Mouse (Mus musculus) liver, embryonic 11.5 days (tissue): ENCODE results near the gene Tcp11l2. TPM values are rescaled to one million over a fixed set of nuclear protein-coding genes. Genes with fewer than 3 reads are reported as not detected.

ENCODE experiments used
- ATAC-seq: fragments of 200-750 bp; cut with Nextera tagmentation; replicated peaks from 2 replicates; pipeline ENCODE4 v1.8.0; 2017; ENCODE audit warnings: moderate number of reproducible peaks, mild to moderate bottlenecking, moderate TSS enrichment, moderate library complexity; ENCODE audit not compliant: low FRiP score
- DNase-seq: peaks from one replicate; pipeline ENCODE4 v3.0.0-alpha.2; 2017; ENCODE audit warnings: low spot score
- H3K27ac ChIP-seq: fragments of 300-500 bp; sonication (generic); 2 replicates; pipeline ENCODE4 v1.5.1; 2014; ENCODE audit warnings: mild to moderate bottlenecking, low read depth, low read length, control low read depth
- H3K27me3 ChIP-seq: fragments of 300-500 bp; sonication (generic); replicated peaks from 2 replicates; pipeline ENCODE4 v1.6.1; 2014; ENCODE audit warnings: low read length, mixed read lengths; ENCODE audit not compliant: control insufficient read depth, insufficient read depth
- H3K36me3 ChIP-seq: fragments of 300-500 bp; sonication (generic); 2 replicates; pipeline ENCODE4 v1.6.1; 2014; ENCODE audit warnings: mild to moderate bottlenecking, low read length, moderate library complexity, mixed read lengths; ENCODE audit not compliant: control insufficient read depth, insufficient read depth
- H3K4me1 ChIP-seq: fragments of 300-500 bp; sonication (generic); replicated peaks from 2 replicates; pipeline ENCODE4 v1.6.1; 2014; ENCODE audit warnings: low read length, mixed read lengths; ENCODE audit not compliant: control insufficient read depth, insufficient read depth
- H3K4me2 ChIP-seq: fragments of 300-500 bp; sonication (generic); 2 replicates; pipeline ENCODE4 v1.6.1; 2014; ENCODE audit warnings: mild to moderate bottlenecking, control low read depth, moderate library complexity
- H3K4me3 ChIP-seq: fragments of 300-500 bp; sonication (generic); 2 replicates; pipeline ENCODE4 v1.5.1; 2014; ENCODE audit warnings: low read depth, low read length, control low read depth
- H3K9ac ChIP-seq: fragments of 300-500 bp; sonication (generic); 2 replicates; pipeline ENCODE4 v1.6.1; 2014; ENCODE audit warnings: low read depth, low read length, control low read depth
- H3K9me3 ChIP-seq: fragments of 300-500 bp; sonication (generic); 2 replicates; pipeline ENCODE4 v1.6.1; 2016; ENCODE audit warnings: low read length, inconsistent platforms, mixed read lengths; ENCODE audit not compliant: control insufficient read depth
- WGBS: fragments of 180-500 bp; shearing (Covaris S2); extraction: QIAGEN DNeasy Blood & Tissue Kit; methylation state at CpG from one replicate; pipeline ENCODE4 v1.1.7; 2014; 5-methylcytosine and 5-hydroxymethylcytosine counted together
- polyA plus RNA-seq: library from polyadenylated mRNA; unstranded; fragments of >200 nt; fragmentation: Nextera tagmentation; extraction: Ambion mirVana; gene quantifications from 2 replicates; pipeline ENCODE4 v1.2.1, GENCODE M21; 2014

Gene Tcp11l2
- polyA plus RNA-seq, 1 experiment from 2014 or later = 4.7 TPM

DNA sequence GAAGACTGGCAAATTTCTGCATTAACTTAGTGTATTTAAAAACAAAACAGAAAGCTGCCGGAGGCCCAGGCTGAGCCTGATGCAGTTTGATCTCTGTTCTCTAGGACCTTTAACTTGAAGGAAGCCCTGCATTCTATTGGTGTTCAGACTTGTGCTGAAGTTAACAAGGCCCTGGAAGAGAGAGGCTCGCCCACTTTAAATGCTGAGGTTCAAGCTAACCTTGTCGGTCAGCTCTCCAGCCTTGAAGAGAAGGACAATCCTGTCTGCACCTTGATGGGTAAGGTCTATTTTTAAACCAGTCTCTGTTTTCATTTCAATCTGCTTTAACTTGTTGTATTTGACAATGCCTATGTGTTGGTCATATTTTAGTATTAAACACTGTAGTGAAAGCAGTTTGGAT, 31.9 kb downstream of the Tcp11l2 start:
- H3K4me1 ChIP-seq = peaks cover 8% of the 10 kb centered on the region; the same call in 1 of the 2 replicates
- WGBS = 81% methylated on average over 3 of the region's 3 CpGs
- H3K4me3 ChIP-seq = no peak overlapping the region
- H3K36me3 ChIP-seq = no peaks in the 10 kb centered on the region
- H3K4me2 ChIP-seq = no peak overlapping the region
- no peak overlapping the region for H3K9ac ChIP-seq
- H3K27me3 ChIP-seq = no peaks in the 10 kb centered on the region
- no peaks in the 10 kb centered on the region for H3K9me3 ChIP-seq
- H3K27ac ChIP-seq = no peak overlapping the region
- DNase-seq (no peak), ATAC-seq (no peak)

DNA sequence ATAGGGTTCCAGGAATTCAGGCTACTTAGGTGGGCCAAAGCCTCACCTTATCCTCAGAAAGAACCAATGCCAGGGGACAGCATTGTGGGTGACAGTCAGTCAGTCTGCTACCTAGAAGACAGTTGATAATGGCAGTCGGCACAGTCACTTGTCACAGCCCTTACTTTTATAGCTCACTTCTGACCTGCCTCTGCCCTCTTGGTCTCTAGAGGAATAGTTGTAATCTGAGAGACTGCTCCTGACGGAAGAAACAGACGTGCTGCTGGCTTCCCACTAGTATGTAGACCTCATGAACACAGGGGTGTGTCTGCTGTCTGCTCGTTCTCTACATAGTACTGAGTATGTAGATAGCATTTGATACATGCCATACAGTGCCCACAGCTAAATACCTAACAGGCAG, 33.9 kb downstream of the Tcp11l2 start:
- H3K9ac ChIP-seq = no peak overlapping the region
- no peaks in the 10 kb centered on the region for H3K9me3 ChIP-seq
- H3K4me2 ChIP-seq = no peak overlapping the region
- H3K36me3 ChIP-seq = no peaks in the 10 kb centered on the region
- 67% methylated on average over 4 of the region's 4 CpGs for WGBS
- no peak overlapping the region for H3K27ac ChIP-seq
- peaks cover 8% of the 10 kb centered on the region; the same call in 1 of the 2 replicates for H3K4me1 ChIP-seq
- no peak overlapping the region for H3K4me3 ChIP-seq
- ATAC-seq (no peak), DNase-seq (no peak)
- H3K27me3 ChIP-seq = no peaks in the 10 kb centered on the region

DNA sequence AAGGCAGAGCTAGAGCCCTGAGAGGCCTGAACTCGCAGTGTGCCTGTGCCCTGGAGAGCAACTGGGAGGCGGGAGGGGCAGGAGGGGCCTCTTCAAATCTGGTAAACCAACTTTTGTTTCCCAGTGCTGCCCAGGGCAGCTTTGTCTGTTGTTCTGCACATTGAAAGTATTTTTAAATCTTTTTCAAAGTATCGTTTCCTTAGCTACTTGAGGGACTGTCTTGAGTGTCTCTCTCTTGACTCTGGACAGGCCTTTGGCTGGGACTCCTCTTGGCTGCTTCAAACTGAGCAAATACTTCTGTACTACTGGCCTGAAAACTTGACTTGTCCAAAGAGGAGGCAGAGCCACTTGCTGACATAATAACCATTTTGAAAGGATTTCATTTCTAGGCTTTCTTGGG, 34.4 kb downstream of the Tcp11l2 start:
- no peaks in the 10 kb centered on the region for H3K9me3 ChIP-seq
- no peak overlapping the region for H3K9ac ChIP-seq
- H3K4me2 ChIP-seq = no peak overlapping the region
- H3K36me3 ChIP-seq = no peaks in the 10 kb centered on the region
- H3K4me1 ChIP-seq = peaks cover 8% of the 10 kb centered on the region; the same call in 1 of the 2 replicates
- no peak for DNase-seq
- H3K4me3 ChIP-seq = no peak overlapping the region
- no peak for ATAC-seq
- H3K27ac ChIP-seq = no peak overlapping the region
- H3K27me3 ChIP-seq = no peaks in the 10 kb centered on the region
- WGBS = 80% methylated on average over 3 of the region's 3 CpGs

DNA sequence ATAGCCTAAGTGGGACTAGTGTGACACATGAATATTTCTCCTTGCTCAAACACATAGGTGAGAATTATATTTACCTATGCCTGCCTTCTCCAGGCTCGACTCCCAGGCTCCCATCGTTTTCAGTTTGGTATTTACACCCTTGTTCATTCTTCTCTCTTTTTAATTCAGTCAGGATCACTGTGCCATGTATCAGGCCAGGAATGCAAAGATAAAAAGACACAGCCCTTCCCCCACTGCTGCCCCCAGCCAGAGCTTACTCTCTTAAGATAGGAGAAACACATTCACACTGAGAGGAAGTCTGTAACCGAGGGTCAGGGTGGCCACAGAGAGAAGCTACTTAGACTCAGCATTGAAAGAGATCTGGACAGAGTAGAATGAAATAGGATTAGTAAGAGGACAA, 35.2 kb downstream of the Tcp11l2 start:
- peaks cover 8% of the 10 kb centered on the region; the same call in 1 of the 2 replicates for H3K4me1 ChIP-seq
- H3K4me2 ChIP-seq = no peak overlapping the region
- no peaks in the 10 kb centered on the region for H3K36me3 ChIP-seq
- no peaks in the 10 kb centered on the region for H3K27me3 ChIP-seq
- WGBS = 42% methylated on average over 3 of the region's 3 CpGs
- DNase-seq (no peak), ATAC-seq (no peak)
- H3K4me3 ChIP-seq = no peak overlapping the region
- H3K9me3 ChIP-seq = no peaks in the 10 kb centered on the region
- H3K27ac ChIP-seq = no peak overlapping the region
- no peak overlapping the region for H3K9ac ChIP-seq

DNA sequence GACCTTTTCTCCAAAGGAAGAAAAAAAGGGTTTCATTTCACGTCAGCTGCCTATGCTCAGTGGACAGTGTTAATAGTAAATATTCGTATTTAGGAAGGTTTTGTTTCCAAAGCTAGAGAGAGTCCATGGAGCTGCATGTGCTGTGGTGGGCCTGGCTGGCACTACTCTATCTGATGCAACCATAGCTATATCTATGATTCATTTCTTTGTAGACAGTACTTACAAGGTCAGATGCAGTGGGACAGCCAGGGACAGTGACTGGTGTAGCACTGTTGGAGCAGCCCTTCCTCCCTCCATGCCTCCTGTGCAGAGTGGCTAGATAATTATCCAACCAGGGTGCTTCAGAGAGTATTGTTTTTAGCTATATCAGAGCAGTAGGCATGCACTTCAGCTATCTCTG, 35.9 kb downstream of the Tcp11l2 start:
- Histone ChIP-seq H3K9me3 (no peaks in the 10 kb centered on the region), H3K4me1 (peaks cover 8% of the 10 kb centered on the region; the same call in 1 of the 2 replicates), H3K4me2 (no peak overlapping the region), H3K4me3 (no peak overlapping the region), H3K9ac (no peak overlapping the region), H3K36me3 (no peaks in the 10 kb centered on the region), H3K27me3 (no peaks in the 10 kb centered on the region), H3K27ac (no peak overlapping the region)
- 65% methylated on average over 2 of the region's 2 CpGs for WGBS
- no peak for ATAC-seq
- no peak for DNase-seq

DNA sequence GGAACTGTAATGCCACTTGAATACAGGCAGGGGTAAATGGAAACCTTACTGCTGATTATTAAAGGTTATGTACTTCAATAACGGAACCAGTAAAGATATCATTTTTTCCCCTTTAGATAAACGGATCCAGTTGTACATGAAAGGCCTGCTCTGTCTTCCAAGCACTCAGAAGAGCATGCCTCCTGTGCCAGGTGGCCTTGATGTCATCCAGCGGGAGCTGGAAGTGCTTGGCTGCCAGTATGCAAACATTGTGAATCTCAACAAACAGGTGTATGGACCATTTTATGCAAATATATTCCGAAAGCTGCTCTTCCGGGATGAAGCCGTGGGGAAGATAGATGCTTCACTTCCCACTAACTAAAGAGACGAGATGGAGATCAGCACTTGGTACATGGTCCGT, 36.9 kb downstream of the Tcp11l2 start:
- no peak overlapping the region for H3K27ac ChIP-seq
- H3K27me3 ChIP-seq = no peaks in the 10 kb centered on the region
- no peak for ATAC-seq
- DNase-seq = no peak
- WGBS = 83% methylated on average over 8 of the region's 8 CpGs
- no peak overlapping the region for H3K4me3 ChIP-seq
- peaks cover 8% of the 10 kb centered on the region; the same call in 1 of the 2 replicates for H3K4me1 ChIP-seq
- no peak overlapping the region for H3K4me2 ChIP-seq
- no peak overlapping the region for H3K9ac ChIP-seq
- no peaks in the 10 kb centered on the region for H3K9me3 ChIP-seq
- H3K36me3 ChIP-seq = no peaks in the 10 kb centered on the region

DNA sequence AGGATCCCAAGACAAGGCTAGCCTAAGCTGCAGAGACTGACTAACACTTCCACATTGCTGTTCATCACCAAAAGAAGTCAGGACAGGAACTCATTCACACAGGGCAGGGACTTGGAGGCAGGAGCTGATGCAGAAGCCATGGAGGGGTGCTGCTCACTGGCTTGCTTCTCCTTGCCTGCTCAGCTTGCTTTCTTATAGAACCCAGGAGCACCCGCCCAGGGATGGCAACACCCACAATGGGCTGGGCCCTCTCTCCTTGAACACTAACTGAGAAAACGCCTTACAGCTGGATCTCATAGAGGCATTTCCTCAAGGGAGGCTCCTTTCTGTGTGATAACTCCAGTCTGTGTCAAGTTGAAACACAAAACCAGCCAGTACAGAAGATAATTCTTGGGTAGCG, 38.6 kb downstream of the Tcp11l2 start:
- Histone ChIP-seq H3K9me3 (no peaks in the 10 kb centered on the region), H3K4me2 (no peak overlapping the region), H3K4me3 (no peak overlapping the region), H3K4me1 (peaks cover 8% of the 10 kb centered on the region; the same call in 1 of the 2 replicates), H3K9ac (no peak overlapping the region), H3K36me3 (no peaks in the 10 kb centered on the region), H3K27ac (no peak overlapping the region), H3K27me3 (no peaks in the 10 kb centered on the region)
- DNase-seq (no peak), ATAC-seq (no peak)
- WGBS = 58% methylated on average over 3 of the region's 3 CpGs

DNA sequence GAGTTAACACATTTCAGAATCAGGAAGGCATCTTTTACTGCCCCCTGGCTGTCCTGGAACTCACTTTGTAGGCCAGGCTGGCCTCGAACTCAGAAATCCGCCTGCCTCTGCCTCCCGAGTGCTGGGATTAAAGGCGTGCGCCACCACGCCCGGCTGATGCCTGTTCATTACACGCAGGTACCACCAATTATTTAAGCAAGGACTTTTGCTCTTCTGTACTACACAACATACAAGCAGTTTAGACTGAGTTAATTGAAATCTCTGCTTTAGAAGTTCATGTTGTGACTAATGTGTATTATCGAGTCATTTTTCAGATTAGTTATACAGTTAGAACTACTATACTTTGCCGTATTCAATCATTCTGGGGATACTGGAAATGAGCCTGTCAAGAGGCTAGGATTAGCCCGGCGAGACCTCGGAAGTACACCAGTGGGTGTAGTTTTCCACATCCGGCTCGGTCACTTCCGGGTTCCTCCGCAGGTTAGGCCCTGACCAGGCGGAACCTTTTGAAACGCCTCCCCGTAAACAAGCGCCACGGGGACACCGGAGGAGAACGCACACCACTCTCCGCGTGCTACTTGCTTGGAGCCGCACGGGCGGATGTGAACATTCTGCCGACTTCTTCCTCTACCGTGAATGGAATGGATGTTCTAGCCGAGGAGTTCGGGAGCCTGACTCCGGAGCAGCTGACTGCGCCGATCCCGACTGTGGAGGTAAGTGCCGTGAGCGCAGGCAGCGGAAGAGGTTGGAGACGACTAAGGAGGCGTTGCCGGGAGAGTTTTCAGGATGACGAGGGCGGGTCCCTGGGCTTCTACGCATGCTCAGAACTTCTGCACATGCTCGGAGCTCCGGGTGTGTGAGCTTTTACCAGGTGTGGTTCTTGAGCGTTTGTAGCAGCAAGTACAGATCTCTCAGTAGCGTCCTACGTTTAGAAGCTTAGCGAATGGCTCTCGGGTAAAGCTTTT, 45.7 kb downstream of the Tcp11l2 start, which contains the start of gene Polr3b:
Gene Polr3b (plus strand): TSS at position 467 of the 965 bp plus-strand sequence.
- ATAC-seq (peak; percentile 98), DNase-seq (peak; percentile 93)
- Histone ChIP-seq H3K4me1 (peaks cover 10% of the 10 kb centered on the region), H3K9ac (peak within 1 kb of the TSS; percentile 69), H3K27ac (peak within 1 kb of the TSS; percentile 89), H3K4me2 (peak within 1 kb of the TSS; percentile 76), H3K27me3 (no peaks in the 10 kb centered on the region), H3K9me3 (no peaks in the 10 kb centered on the region), H3K36me3 (no peaks in the 10 kb centered on the region), H3K4me3 (peak within 1 kb of the TSS; percentile 63)
- 6% methylated on average over 53 of the region's 53 CpGs for WGBS

DNA sequence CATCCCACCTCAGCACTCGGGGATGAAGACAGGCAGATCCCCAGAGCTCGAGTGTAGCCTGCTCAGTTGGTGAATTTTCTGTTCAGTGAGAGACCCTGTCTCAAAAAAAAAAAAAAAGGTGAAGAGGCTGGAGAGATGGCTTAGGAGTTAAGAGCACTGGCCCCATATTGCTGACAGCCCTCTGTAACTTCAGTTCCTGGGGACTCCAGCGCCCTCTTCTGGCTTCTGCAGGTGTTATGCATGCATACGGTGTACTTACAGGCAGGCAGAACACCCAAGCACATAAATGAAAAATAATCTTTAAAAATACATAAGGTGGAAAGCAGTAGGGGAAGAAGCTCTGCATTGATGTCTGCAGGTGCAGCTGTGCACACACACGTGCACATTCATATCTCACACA, 54.8 kb downstream of the Tcp11l2 start:
- H3K4me3 ChIP-seq = no peak overlapping the region
- peaks cover 15% of the 10 kb centered on the region; the same call in 1 of the 2 replicates for H3K36me3 ChIP-seq
- no peaks in the 10 kb centered on the region for H3K9me3 ChIP-seq
- H3K9ac ChIP-seq = no peak overlapping the region
- no peak overlapping the region for H3K4me2 ChIP-seq
- 68% methylated on average over 5 of the region's 5 CpGs for WGBS
- H3K27me3 ChIP-seq = no peaks in the 10 kb centered on the region
- ATAC-seq = no peak
- DNase-seq = no peak
- no peaks in the 10 kb centered on the region for H3K4me1 ChIP-seq
- no peak overlapping the region for H3K27ac ChIP-seq
